10 mouse cellular contexts compared by ENCODE assay signal in genomic region chr15:100574378-100574777, GRCm38 (mm10). TPM values are rescaled to one million over a fixed set of nuclear protein-coding genes. Genes with fewer than 3 reads are reported as not detected.
A peak's percentile ranks its signal among the peaks of the same experiment; 100 is the strongest.
DNase-seq lines count a peak whose midpoint lies in the region; ATAC-seq and TF ChIP-seq lines count a peak whose summit lies in the region.
"Had no signal": no experiment of that assay in that cellular context is flagged by ENCODE, and none has a peak within 500 bp of the region (broad histone marks: within the 10 kb centered on the region; RNA-seq: fewer than 3 reads in every experiment).

No protein-coding gene starts in this region.

- no peaks in the 10 kb centered on the region for H3K9me3 ChIP-seq in intestine, embryonic 14.5 days (ENCODE audit: control insufficient read depth, low read length)
- no peaks in the 10 kb centered on the region for H3K9me3 ChIP-seq in intestine, postnatal 0 days (ENCODE audit: control insufficient read depth)
- H3K9me3 ChIP-seq in neural tube, embryonic 15.5 days (replicated peaks): no peaks in the 10 kb centered on the region
- no peaks in the 10 kb centered on the region for H3K9me3 ChIP-seq in stomach, postnatal 0 days (ENCODE audit: control insufficient read depth, low read length)
- H3K9me3 ChIP-seq: liver, embryonic 13.5 days had no signal

- H3K27me3 ChIP-seq in intestine, embryonic 14.5 days (replicated peaks; ENCODE audit: control insufficient read depth, insufficient read depth, low read length): no peaks in the 10 kb centered on the region
- H3K27me3 ChIP-seq in intestine, postnatal 0 days (replicated peaks; ENCODE audit: control insufficient read depth, insufficient read depth, low read length): no peaks in the 10 kb centered on the region
- H3K27me3 ChIP-seq in neural tube, embryonic 15.5 days (replicated peaks): no peaks in the 10 kb centered on the region
- H3K27me3 ChIP-seq in stomach, postnatal 0 days (ENCODE audit: control insufficient read depth, insufficient read depth, low read length): no peaks in the 10 kb centered on the region

- ATAC-seq in intestine, embryonic 14.5 days (replicated peaks; ENCODE audit: low FRiP score, low TSS enrichment, low read depth): no peak
- no peak for ATAC-seq in intestine, postnatal 0 days
- no peak for ATAC-seq in neural tube, embryonic 15.5 days (ENCODE audit: low FRiP score)
- peak; percentile 41; the same call in 1 of the 2 replicates for ATAC-seq in stomach, postnatal 0 days (ENCODE audit: low FRiP score, low TSS enrichment)

- no peak for TF ChIP-seq EP300 in stomach, postnatal 0 days (optimal IDR thresholded peaks at IDR 0.05)

- peak; percentile 48 to 65 for DNase-seq in cerebellum, postnatal 14 days
- no peak for DNase-seq in cerebellum, adult 18-20 months
- DNase-seq in intestine, embryonic 14.5 days (ENCODE audit: low spot score): no peak
- DNase-seq in neural tube, embryonic 10.5 days (ENCODE audit: extremely low spot score, low spot score): no peak
- no peak for DNase-seq in stomach, postnatal 0 days (ENCODE audit: low spot score)
- no peak for DNase-seq in ovary, postnatal 36 days (ENCODE audit: low spot score)
- DNase-seq: adrenal gland, postnatal 25 days; liver, embryonic 13.5 days had no signal

- no peak overlapping the region for H3K4me2 ChIP-seq in intestine, embryonic 14.5 days (ENCODE audit: low read length)
- no peak overlapping the region; the same call in 1 of the 2 replicates for H3K4me2 ChIP-seq in intestine, postnatal 0 days (replicated peaks; ENCODE audit: low read depth)
- no peak overlapping the region for H3K4me2 ChIP-seq in neural tube, embryonic 15.5 days
- H3K4me2 ChIP-seq in stomach, postnatal 0 days (replicated peaks; ENCODE audit: low read depth): no peak overlapping the region
- H3K4me2 ChIP-seq: liver, embryonic 13.5 days had no signal

- no peak overlapping the region for H3K9ac ChIP-seq in intestine, embryonic 14.5 days (ENCODE audit: low read length)
- no peak overlapping the region for H3K9ac ChIP-seq in intestine, postnatal 0 days (ENCODE audit: low read depth, low read length)
- no peak overlapping the region for H3K9ac ChIP-seq in neural tube, embryonic 15.5 days (replicated peaks)
- no peak overlapping the region for H3K9ac ChIP-seq in stomach, postnatal 0 days (ENCODE audit: low read length)
- H3K9ac ChIP-seq: liver, embryonic 13.5 days had no signal

- H3K27ac ChIP-seq in intestine, embryonic 14.5 days (ENCODE audit: low read depth): peak overlapping the region; percentile 49; the same call in 1 of the 2 replicates
- H3K27ac ChIP-seq in intestine, postnatal 0 days (ENCODE audit: low read depth, low read length): no peak overlapping the region; the same call in 1 of the 2 replicates
- H3K27ac ChIP-seq in neural tube, embryonic 15.5 days (replicated peaks): 0 out of 2 replicates have a peak overlapping the region, but pooled peaks have one; percentile 1
- peak overlapping the region; percentile 61 for H3K27ac ChIP-seq in stomach, postnatal 0 days (replicated peaks)
- H3K27ac ChIP-seq: liver, embryonic 13.5 days had no signal

- no peak for TF ChIP-seq CTCF in intestine, postnatal 0 days (IDR thresholded peaks at IDR 0.05; ENCODE audit: low read depth)
- no peak for TF ChIP-seq CTCF in stomach, postnatal 0 days (IDR thresholded peaks at IDR 0.05; ENCODE audit: low read depth)

- no peaks in the 10 kb centered on the region for H3K36me3 ChIP-seq in intestine, embryonic 14.5 days (ENCODE audit: control insufficient read depth, insufficient read depth, low read length)
- no peaks in the 10 kb centered on the region for H3K36me3 ChIP-seq in intestine, postnatal 0 days (ENCODE audit: control insufficient read depth, insufficient read depth)
- peaks cover 30% of the 10 kb centered on the region for H3K36me3 ChIP-seq in neural tube, embryonic 15.5 days
- H3K36me3 ChIP-seq in stomach, postnatal 0 days (ENCODE audit: control insufficient read depth, insufficient read depth, low read length): no peaks in the 10 kb centered on the region; the same call in 1 of the 2 replicates
- H3K36me3 ChIP-seq: liver, embryonic 13.5 days had no signal

- H3K4me3 ChIP-seq in intestine, embryonic 14.5 days (ENCODE audit: low read depth, low read length): no peak overlapping the region
- no peak overlapping the region for H3K4me3 ChIP-seq in intestine, postnatal 0 days (ENCODE audit: low read depth, low read length)
- H3K4me3 ChIP-seq in neural tube, embryonic 15.5 days (replicated peaks): no peak overlapping the region
- no peak overlapping the region for H3K4me3 ChIP-seq in stomach, postnatal 0 days (ENCODE audit: low read depth, low read length)
- H3K4me3 ChIP-seq: liver, embryonic 13.5 days had no signal

- H3K4me1 ChIP-seq in intestine, embryonic 14.5 days (replicated peaks; ENCODE audit: control insufficient read depth, insufficient read depth, low read length): peaks cover 17% of the 10 kb centered on the region
- H3K4me1 ChIP-seq in intestine, postnatal 0 days (replicated peaks; ENCODE audit: control insufficient read depth, insufficient read depth, low read length): no peaks in the 10 kb centered on the region
- peaks cover 8% of the 10 kb centered on the region; the same call in 1 of the 2 replicates for H3K4me1 ChIP-seq in neural tube, embryonic 15.5 days
- H3K4me1 ChIP-seq in stomach, postnatal 0 days (replicated peaks; ENCODE audit: control insufficient read depth, insufficient read depth): peaks cover 3% of the 10 kb centered on the region; the same call in 1 of the 2 replicates
- H3K4me1 ChIP-seq: liver, embryonic 13.5 days had no signal

- 71% methylated on average over 2 of the region's 2 CpGs for WGBS in intestine, embryonic 14.5 days
- 90% methylated on average over 2 of the region's 2 CpGs for WGBS in intestine, postnatal 0 days
- 77% methylated on average over 2 of the region's 2 CpGs for WGBS in neural tube, embryonic 15.5 days
- 73% methylated on average over 2 of the region's 2 CpGs for WGBS in stomach, postnatal 0 days

RNA-seq across cellular contexts. Expression of gene Tfcp2, which starts 22.6 kb away (rescaled TPM):
- 20.0 and 23.7 TPM in 2 replicates for polyA plus RNA-seq in intestine, embryonic 14.5 days (2014; fragmentation: Nextera tagmentation; extraction: Ambion mirVana)
- 8.0 and 8.5 TPM in 2 replicates for polyA plus RNA-seq in intestine, postnatal 0 days (2015; fragmentation: Nextera tagmentation; extraction: Ambion mirVana)
- 32.4 and 34.8 TPM in 2 replicates for polyA plus RNA-seq in neural tube, embryonic 15.5 days (2015; fragmentation: Nextera tagmentation; extraction: Ambion mirVana)
- polyA plus RNA-seq in stomach, postnatal 0 days (2015; fragmentation: Nextera tagmentation; extraction: Ambion mirVana): 8.7 and 9.6 TPM in 2 replicates

RNA-seq across cellular contexts. Expression of gene Pou6f1, which starts 25.4 kb away (rescaled TPM):
- 6.9 and 7.6 TPM in 2 replicates for polyA plus RNA-seq in intestine, embryonic 14.5 days (2014; fragmentation: Nextera tagmentation; extraction: Ambion mirVana)
- 3.0 and 4.3 TPM in 2 replicates for polyA plus RNA-seq in intestine, postnatal 0 days (2015; fragmentation: Nextera tagmentation; extraction: Ambion mirVana)
- 26.0 and 32.4 TPM in 2 replicates for polyA plus RNA-seq in neural tube, embryonic 15.5 days (2015; fragmentation: Nextera tagmentation; extraction: Ambion mirVana)
- polyA plus RNA-seq in stomach, postnatal 0 days (2015; fragmentation: Nextera tagmentation; extraction: Ambion mirVana): 2.6 and 3.2 TPM in 2 replicates

RNA-seq across cellular contexts. Expression of gene Dazap2, which starts 40.8 kb away (rescaled TPM):
- polyA plus RNA-seq in intestine, embryonic 14.5 days (2014; fragmentation: Nextera tagmentation; extraction: Ambion mirVana): 269 and 284 TPM in 2 replicates
- polyA plus RNA-seq in intestine, postnatal 0 days (2015; fragmentation: Nextera tagmentation; extraction: Ambion mirVana): 354 and 373 TPM in 2 replicates
- 99.3 and 144 TPM in 2 replicates for polyA plus RNA-seq in neural tube, embryonic 15.5 days (2015; fragmentation: Nextera tagmentation; extraction: Ambion mirVana)
- 177 and 205 TPM in 2 replicates for polyA plus RNA-seq in stomach, postnatal 0 days (2015; fragmentation: Nextera tagmentation; extraction: Ambion mirVana)

Comparison
In these comparisons a context has a peak if more than half of its experiments do, and no peak if none do; other contexts are left out.
1. DNase-seq: peak in cerebellum, postnatal 14 days (2 of 2); none in cerebellum, adult 18-20 months (0 of 2), intestine, embryonic 14.5 days (single experiment), neural tube, embryonic 10.5 days (single experiment), stomach, postnatal 0 days (single experiment) and ovary, postnatal 36 days (single experiment).